Mouse (Mus musculus) cerebellum, adult 2 months (tissue): ENCODE results near the gene Gm49340. TPM values are rescaled to one million over a fixed set of nuclear protein-coding genes. Genes with fewer than 3 reads are reported as not detected.
"Not testable (repeated sequence)": the region's sequence is repeated elsewhere in the genome, so short reads cannot be mapped to it uniquely, and the experiment has no call there.

Source experiments
- DNase-seq, 2 experiments: peaks; one replicate each; pipeline ENCODE4 v3.0.0; 2021
- H3K27ac ChIP-seq: fragments of 200-500 bp; 2 replicates; pipeline ENCODE4 v1.5.1; 2012; ENCODE audit warnings: low read length, control low read depth, inconsistent platforms; ENCODE audit not compliant: insufficient read depth
- H3K27me3 ChIP-seq: fragments of 200-500 bp; 2 replicates; pipeline ENCODE4 v1.6.1; 2012; ENCODE audit warnings: inconsistent platforms, mild to moderate bottlenecking, low read length, moderate library complexity; ENCODE audit not compliant: control insufficient read depth, insufficient read depth
- H3K4me1 ChIP-seq: fragments of 200-500 bp; 2 replicates; pipeline ENCODE4 v1.6.1; 2011; ENCODE audit warnings: low read length; ENCODE audit not compliant: control insufficient read depth, insufficient read depth
- H3K4me3 ChIP-seq: fragments of 200-500 bp; replicated peaks from 2 replicates; pipeline ENCODE3; 2011; ENCODE audit warnings: mild to moderate bottlenecking, low read depth, low read length, control low read depth; ENCODE audit not compliant: insufficient read depth
- CTCF ChIP-seq: fragments of 200-500 bp; IDR thresholded peaks from 2 replicates; pipeline ENCODE4 v1.5.1; 2011; ENCODE audit warnings: low read depth, mild to moderate bottlenecking, control low read depth, low read length, moderate library complexity, borderline replicate concordance; ENCODE audit not compliant: insufficient read depth
- POLR2A ChIP-seq: fragments of 200-500 bp; IDR thresholded peaks from 2 replicates; pipeline ENCODE4 v1.6.1; 2011; ENCODE audit warnings: low read length, control low read depth, borderline replicate concordance; ENCODE audit not compliant: insufficient read depth
- WGBS: fragments of 180-500 bp; shearing (Covaris S2); methylation state at CpG from one replicate; pipeline ENCODE4 v1.1.7; 2018; 5-methylcytosine and 5-hydroxymethylcytosine counted together
- polyA plus RNA-seq: library from polyadenylated mRNA; depleted of rRNA; stranded (reverse); fragments of >200 nt; gene quantifications from 2 replicates; pipeline ENCODE4 v1.2.3, GENCODE M21; 2012

Gene Gm49340
- polyA plus RNA-seq, 1 experiment = not detected

DNA sequence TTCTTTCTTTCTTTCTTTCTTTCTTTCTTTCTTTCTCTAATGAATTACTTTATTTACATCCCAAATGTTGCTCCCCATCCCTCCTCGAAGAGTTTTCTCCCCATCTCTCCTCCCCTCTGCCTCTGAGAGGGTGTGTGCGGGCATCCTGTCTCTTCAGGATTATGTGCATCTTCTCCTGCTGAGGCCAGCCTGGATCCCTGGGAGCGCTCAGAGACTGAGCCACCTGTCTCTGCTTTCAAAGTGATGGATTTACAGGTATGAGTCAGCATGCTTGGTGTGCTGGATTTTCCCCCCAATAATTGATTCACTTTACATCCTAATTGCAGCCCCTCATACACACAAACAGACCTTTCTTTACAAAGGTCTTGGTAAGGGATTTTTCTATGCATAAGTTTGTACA lies 13.6 kb upstream of the Gm49340 start:
- H3K27ac ChIP-seq = no peak overlapping the region
- no peak overlapping the region for H3K4me3 ChIP-seq
- DNase-seq = no peak
- no peaks in the 10 kb centered on the region for H3K27me3 ChIP-seq
- H3K4me1 ChIP-seq = no peaks in the 10 kb centered on the region
- 39% methylated on average over 3 of the region's 3 CpGs for WGBS
- TF ChIP-seq CTCF (no peak), POLR2A (no peak)

DNA sequence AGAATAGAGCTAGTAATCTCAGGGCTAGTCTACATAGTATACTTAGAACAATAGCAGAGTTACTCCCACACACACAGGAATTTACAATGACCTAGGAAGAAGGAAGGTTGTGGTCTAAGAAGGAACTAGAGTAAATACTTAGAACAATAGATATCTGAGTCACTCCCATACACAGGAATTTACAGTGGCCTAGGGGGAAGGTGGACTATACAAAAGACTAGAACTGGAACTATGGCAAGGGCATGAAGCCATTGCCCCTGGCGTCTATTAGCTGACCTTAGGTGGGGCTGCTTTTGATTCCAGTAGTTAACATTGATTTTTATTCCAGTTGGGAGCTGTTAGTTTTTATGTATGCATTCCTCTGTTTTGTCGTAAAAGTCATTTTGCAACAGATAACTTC lies 11.0 kb upstream of the Gm49340 start:
- not testable (repeated sequence) for DNase-seq, H3K4me3 ChIP-seq, H3K4me1 ChIP-seq, H3K27me3 ChIP-seq, H3K27ac ChIP-seq
- 84% methylated on average over 2 of the region's 2 CpGs for WGBS

DNA sequence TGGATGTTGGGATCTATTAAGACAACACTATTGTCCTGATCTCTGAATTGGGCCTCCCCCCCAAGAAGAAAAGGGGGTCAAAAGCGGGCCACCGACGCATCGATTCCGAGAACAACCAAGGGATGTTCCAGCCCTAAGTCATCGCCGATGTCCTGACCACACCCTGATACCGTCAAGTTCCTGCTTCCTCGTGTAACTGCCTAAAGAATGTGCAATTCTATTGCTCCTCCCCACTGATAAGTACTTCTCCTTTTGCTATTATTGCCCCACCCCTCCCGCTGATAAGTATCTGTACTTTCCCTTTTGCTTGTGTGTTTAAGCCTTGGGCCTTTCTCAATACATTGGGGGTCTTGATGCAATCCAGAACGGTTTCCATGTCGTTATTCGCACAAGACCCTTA lies 8.5 kb upstream of the Gm49340 start:
- H3K27ac ChIP-seq, H3K4me1 ChIP-seq, H3K27me3 ChIP-seq, H3K4me3 ChIP-seq, DNase-seq: not testable (repeated sequence)
- 93% methylated on average over 13 of the region's 13 CpGs for WGBS

DNA sequence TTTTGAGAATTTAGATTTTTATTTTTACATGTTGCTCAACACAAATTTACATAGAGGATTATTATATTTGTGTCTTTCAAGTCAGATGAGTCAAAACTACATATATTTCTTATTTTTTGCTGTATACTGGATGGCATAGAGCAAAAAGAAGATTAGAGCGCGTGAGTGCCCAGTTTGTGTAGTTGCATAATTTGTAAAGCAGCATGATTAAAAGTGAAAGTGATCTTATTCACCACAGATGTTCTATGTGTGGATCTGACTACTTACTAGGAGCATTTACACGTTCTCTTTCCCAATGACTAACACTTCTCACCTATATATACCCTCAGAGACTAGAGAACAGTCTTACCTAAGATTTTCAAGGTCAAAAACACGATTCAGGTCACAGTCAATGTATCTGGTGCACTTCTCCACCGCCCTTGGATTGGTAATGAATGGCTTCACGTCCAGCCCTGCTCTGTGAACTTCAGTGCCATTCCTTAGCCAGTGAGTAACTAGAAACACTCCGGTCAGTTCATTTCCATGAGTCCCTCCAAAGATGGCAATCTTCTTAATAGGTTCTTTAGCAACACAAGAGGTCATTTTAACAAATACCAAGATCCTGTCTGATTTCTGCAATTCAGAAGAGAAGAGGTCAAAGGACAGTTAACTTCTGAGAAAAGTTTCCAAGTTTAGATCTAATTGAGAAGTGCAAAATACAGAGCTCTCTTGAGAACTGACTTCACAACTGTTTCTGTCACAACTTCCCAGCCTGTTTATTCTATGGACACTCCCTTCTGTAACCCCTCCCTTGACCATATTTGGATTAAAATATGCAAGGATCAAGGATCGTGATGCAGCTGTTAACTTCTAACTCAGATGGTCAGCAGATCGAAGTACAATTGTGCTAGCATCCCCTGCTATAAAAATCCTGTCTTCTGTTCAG lies 5.4 kb upstream of the Gm49340 start:
- H3K4me1 ChIP-seq = no peaks in the 10 kb centered on the region
- H3K27ac ChIP-seq = no peak overlapping the region
- WGBS = 65% methylated on average over 9 of the region's 9 CpGs
- H3K27me3 ChIP-seq = no peaks in the 10 kb centered on the region
- H3K4me3 ChIP-seq = peak overlapping the region; percentile 26
- DNase-seq = no peak
- TF ChIP-seq POLR2A (no peak), CTCF (no peak)

DNA sequence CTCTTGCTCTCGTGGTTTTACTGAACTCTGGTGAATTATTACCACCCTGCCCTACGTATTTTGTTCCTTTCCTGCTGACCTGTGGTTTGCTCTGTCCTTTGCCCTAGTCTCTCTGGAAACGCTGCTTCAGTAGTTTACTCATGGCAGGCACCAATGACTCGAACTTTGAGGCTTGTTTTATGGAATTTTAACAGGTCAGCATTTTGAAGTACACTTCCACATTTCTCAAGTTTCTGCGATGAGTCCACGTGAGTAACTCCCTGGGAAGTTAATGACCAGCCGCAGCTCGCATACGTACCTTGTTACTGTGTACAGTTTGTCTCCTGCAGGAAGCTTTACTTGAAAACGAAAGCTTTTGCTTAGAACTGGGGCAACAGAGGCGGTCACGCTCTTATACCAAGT lies 3.1 kb upstream of the Gm49340 start:
- WGBS = 52% methylated on average over 12 of the region's 12 CpGs
- TF ChIP-seq POLR2A = no peak
- no peak for TF ChIP-seq CTCF

DNA sequence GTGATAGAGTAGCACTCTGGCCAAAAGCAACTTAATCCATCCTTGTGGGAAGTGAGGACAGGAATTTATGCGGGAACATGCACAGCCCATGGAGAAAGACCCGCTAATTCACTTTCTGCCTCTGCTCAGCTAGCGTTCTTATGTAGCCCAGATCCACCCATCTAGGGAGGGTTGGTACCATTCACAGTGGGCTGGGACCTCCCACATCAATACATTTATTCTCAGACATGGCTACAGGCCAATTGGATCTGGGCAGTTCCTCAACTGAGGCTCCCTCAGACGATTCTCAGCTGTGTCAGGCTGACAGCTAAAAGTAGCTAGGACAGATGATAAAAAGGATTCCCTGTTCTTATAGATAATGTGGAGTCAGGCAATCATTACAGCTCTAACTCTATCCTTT lies 2.2 kb upstream of the Gm49340 start:
- 34% methylated on average over 4 of the region's 4 CpGs for WGBS
- TF ChIP-seq POLR2A = no peak
- TF ChIP-seq CTCF = no peak

More for the DNA sequence above, 3.1 kb upstream of the Gm49340 start:
- Histone ChIP-seq H3K4me1 (no peaks in the 10 kb centered on the region), H3K4me3 (no peak overlapping the region), H3K27me3 (no peaks in the 10 kb centered on the region), H3K27ac (no peak overlapping the region)
- no peak for DNase-seq

DNA sequence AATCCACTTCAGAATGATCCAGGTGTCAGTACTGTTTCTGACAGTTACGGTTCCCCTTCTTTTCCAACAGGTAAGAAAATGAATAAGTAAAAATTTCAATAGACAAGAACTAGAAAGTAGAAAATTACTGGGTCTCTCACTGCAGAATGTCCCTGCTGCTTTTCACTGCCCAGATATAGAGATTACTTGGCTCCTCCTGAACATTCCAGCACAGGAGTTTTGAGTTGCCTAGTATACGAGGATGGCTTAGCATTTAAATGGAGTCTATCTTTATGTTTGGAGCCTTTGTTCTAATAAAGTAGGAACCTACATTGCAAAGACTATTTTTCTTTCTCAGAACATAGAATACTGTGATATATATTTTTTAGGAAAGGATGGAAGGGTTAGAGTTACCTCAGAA lies 3.8 kb downstream of the Gm49340 start:
- Histone ChIP-seq H3K4me1 (no peaks in the 10 kb centered on the region), H3K4me3 (no peak overlapping the region), H3K27ac (no peak overlapping the region), H3K27me3 (no peaks in the 10 kb centered on the region)
- no peak for DNase-seq
- WGBS = 55% methylated on average over 2 of the region's 2 CpGs
- TF ChIP-seq CTCF = no peak
- TF ChIP-seq POLR2A = no peak

More for the DNA sequence above, 2.2 kb upstream of the Gm49340 start:
- H3K27me3 ChIP-seq = no peaks in the 10 kb centered on the region
- H3K27ac ChIP-seq = no peak overlapping the region
- no peaks in the 10 kb centered on the region for H3K4me1 ChIP-seq
- no peak overlapping the region for H3K4me3 ChIP-seq
- DNase-seq = no peak

DNA sequence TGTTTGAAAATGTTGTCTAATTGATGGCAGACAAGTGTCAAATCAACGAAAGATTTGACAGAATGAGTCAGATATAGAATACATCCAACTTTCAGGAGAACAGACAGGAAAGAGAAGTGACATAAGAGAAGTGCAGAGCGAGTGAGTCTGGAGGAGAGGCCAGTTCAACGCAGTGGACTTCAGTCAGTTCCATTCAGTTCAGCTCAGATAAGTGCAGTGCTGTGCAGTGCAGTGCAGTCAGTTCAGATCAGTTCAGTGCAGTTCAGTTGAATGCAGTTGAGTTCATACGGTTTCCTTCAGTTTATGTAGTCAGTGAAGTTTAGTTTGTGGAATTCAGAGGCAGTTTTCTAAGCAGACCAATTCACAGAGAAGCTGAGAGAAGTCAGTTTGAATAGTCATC lies 7.4 kb downstream of the Gm49340 start:
- Histone ChIP-seq H3K27ac (no peak overlapping the region), H3K4me3 (no peak overlapping the region), H3K4me1 (no peaks in the 10 kb centered on the region), H3K27me3 (no peaks in the 10 kb centered on the region)
- TF ChIP-seq CTCF = no peak
- TF ChIP-seq POLR2A = no peak
- no peak for DNase-seq
- WGBS = 73% methylated on average over 4 of the region's 4 CpGs
